29 mouse cellular contexts compared by ENCODE assay signal in the genomic region with DNA sequence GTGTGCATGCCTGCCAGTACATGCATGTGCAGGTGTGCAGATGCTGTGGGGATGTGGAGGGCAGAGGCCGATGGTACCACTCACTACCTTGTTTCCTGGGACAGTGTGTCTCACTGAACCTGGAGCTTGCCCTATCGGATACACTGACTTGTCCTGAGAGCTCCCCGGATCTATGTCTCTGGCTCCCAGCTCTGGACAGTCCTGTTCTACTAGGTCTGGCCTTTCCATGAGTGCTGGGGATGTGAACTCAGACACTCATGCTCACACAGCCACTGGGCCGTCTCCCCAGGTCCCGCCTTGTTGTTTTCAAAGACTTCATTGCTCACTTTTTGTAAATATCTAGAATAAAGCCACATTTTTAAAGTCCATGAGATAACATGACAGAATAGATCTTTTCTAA. TPM values are rescaled to one million over a fixed set of nuclear protein-coding genes. Genes with fewer than 3 reads are reported as not detected.
DNase-seq lines count a peak whose midpoint lies in the region; ATAC-seq lines count a peak whose summit lies in the region.
"Had no signal": no experiment of that assay in that cellular context is flagged by ENCODE, and none has a peak within 500 bp of the region (broad histone marks: within the 10 kb centered on the region; RNA-seq: fewer than 3 reads in every experiment).

No protein-coding gene starts in this region.

- H3K36me3 ChIP-seq in midbrain, embryonic 16.5 days (ENCODE audit: control insufficient read depth, insufficient read depth, low read length), result peaks cover 15% of the 10 kb centered on the region
- peaks cover 24% of the 10 kb centered on the region for H3K36me3 ChIP-seq in midbrain, embryonic 15.5 days (replicated peaks)
- H3K36me3 ChIP-seq in embryonic facial prominence, embryonic 11.5 days (replicated peaks; ENCODE audit: control insufficient read depth, insufficient read depth, low read depth, low read length), result no peaks in the 10 kb centered on the region
- H3K36me3 ChIP-seq in limb, embryonic 10.5 days, result no peaks in the 10 kb centered on the region
- H3K36me3 ChIP-seq: embryonic facial prominence, embryonic 13.5 days; G1E; heart, embryonic 15.5 days; kidney, embryonic 15.5 days; limb, embryonic 13.5 days; liver, embryonic 12.5 days had no signal

- H3K4me2 ChIP-seq in midbrain, embryonic 16.5 days (ENCODE audit: low read length), result no peak overlapping the region
- H3K4me2 ChIP-seq in midbrain, embryonic 15.5 days, result no peak overlapping the region
- no peak overlapping the region for H3K4me2 ChIP-seq in embryonic facial prominence, embryonic 11.5 days (ENCODE audit: low read depth, low read length)
- H3K4me2 ChIP-seq: embryonic facial prominence, embryonic 13.5 days; heart, embryonic 15.5 days; kidney, embryonic 15.5 days; limb, embryonic 13.5 days; liver, embryonic 12.5 days; midbrain, embryonic 12.5 days; neural tube, embryonic 12.5 days had no signal

- H3K27ac ChIP-seq in midbrain, embryonic 16.5 days (ENCODE audit: low read length), result no peak overlapping the region
- no peak overlapping the region for H3K27ac ChIP-seq in midbrain, embryonic 15.5 days
- no peak overlapping the region for H3K27ac ChIP-seq in embryonic facial prominence, embryonic 11.5 days (replicated peaks; ENCODE audit: low read depth, low read length)
- H3K27ac ChIP-seq in limb, embryonic 10.5 days, result no peak overlapping the region
- H3K27ac ChIP-seq: embryonic facial prominence, embryonic 13.5 days; heart, embryonic 15.5 days; kidney, embryonic 15.5 days; limb, embryonic 13.5 days; liver, embryonic 12.5 days; midbrain, embryonic 12.5 days; neural tube, embryonic 12.5 days had no signal

- no peak overlapping the region for H3K9ac ChIP-seq in midbrain, embryonic 16.5 days (ENCODE audit: low read depth, low read length)
- H3K9ac ChIP-seq in midbrain, embryonic 15.5 days, result no peak overlapping the region
- no peak overlapping the region for H3K9ac ChIP-seq in embryonic facial prominence, embryonic 11.5 days (replicated peaks; ENCODE audit: low read length)
- H3K9ac ChIP-seq: embryonic facial prominence, embryonic 13.5 days; heart, embryonic 15.5 days; kidney, embryonic 15.5 days; limb, embryonic 13.5 days; liver, embryonic 12.5 days; midbrain, embryonic 12.5 days; neural tube, embryonic 12.5 days had no signal

- peak; percentile 43 for DNase-seq in heart, adult 11 months
- DNase-seq in heart, postnatal 4 days, result no peak
- DNase-seq in embryonic facial prominence, embryonic 11.5 days (ENCODE audit: low spot score), result no peak
- DNase-seq in limb, embryonic 10.5 days (ENCODE audit: low spot score), result peak; percentile 29

- H3K27me3 ChIP-seq in midbrain, embryonic 16.5 days (ENCODE audit: control insufficient read depth, insufficient read depth, low read depth, low read length), result no peaks in the 10 kb centered on the region
- H3K27me3 ChIP-seq in midbrain, embryonic 15.5 days (replicated peaks), result no peaks in the 10 kb centered on the region
- H3K27me3 ChIP-seq in embryonic facial prominence, embryonic 11.5 days (ENCODE audit: control insufficient read depth, insufficient read depth, low read length), result no peaks in the 10 kb centered on the region
- H3K27me3 ChIP-seq in limb, embryonic 10.5 days (ENCODE audit: low read depth, poor library complexity, severe bottlenecking), result no peaks in the 10 kb centered on the region
- H3K27me3 ChIP-seq: CH12.LX; embryonic facial prominence, embryonic 13.5 days; heart, embryonic 15.5 days; kidney, embryonic 15.5 days; limb, embryonic 13.5 days; neural tube, embryonic 12.5 days had no signal

- no peaks in the 10 kb centered on the region for H3K9me3 ChIP-seq in midbrain, embryonic 16.5 days (replicated peaks; ENCODE audit: control insufficient read depth, low read length, poor library complexity, severe bottlenecking)
- no peaks in the 10 kb centered on the region for H3K9me3 ChIP-seq in midbrain, embryonic 15.5 days
- no peaks in the 10 kb centered on the region for H3K9me3 ChIP-seq in embryonic facial prominence, embryonic 11.5 days (replicated peaks; ENCODE audit: control insufficient read depth, low read length)
- no peaks in the 10 kb centered on the region for H3K9me3 ChIP-seq in limb, embryonic 10.5 days (replicated peaks)
- H3K9me3 ChIP-seq: embryonic facial prominence, embryonic 13.5 days; G1E; heart, embryonic 15.5 days; kidney, embryonic 15.5 days; limb, embryonic 13.5 days; liver, embryonic 12.5 days; midbrain, embryonic 12.5 days; neural tube, embryonic 12.5 days had no signal

- no peaks in the 10 kb centered on the region for H3K4me1 ChIP-seq in midbrain, embryonic 16.5 days (ENCODE audit: control insufficient read depth, insufficient read depth, low read length)
- H3K4me1 ChIP-seq in midbrain, embryonic 15.5 days, result no peaks in the 10 kb centered on the region
- no peaks in the 10 kb centered on the region for H3K4me1 ChIP-seq in embryonic facial prominence, embryonic 11.5 days (ENCODE audit: control insufficient read depth, insufficient read depth, low read length)
- peaks cover 10% of the 10 kb centered on the region for H3K4me1 ChIP-seq in limb, embryonic 10.5 days

- no peak overlapping the region for H3K4me3 ChIP-seq in midbrain, embryonic 16.5 days (ENCODE audit: low read depth, low read length)
- no peak overlapping the region for H3K4me3 ChIP-seq in midbrain, embryonic 15.5 days
- no peak overlapping the region for H3K4me3 ChIP-seq in embryonic facial prominence, embryonic 11.5 days (ENCODE audit: low read depth, low read length)
- no peak overlapping the region for H3K4me3 ChIP-seq in limb, embryonic 10.5 days
- H3K4me3 ChIP-seq: embryonic facial prominence, embryonic 13.5 days; erythroblast, embryonic 14.5 days; heart, embryonic 15.5 days; kidney, embryonic 15.5 days; limb, embryonic 13.5 days; liver, embryonic 12.5 days; midbrain, embryonic 12.5 days; neural tube, embryonic 12.5 days had no signal

- ATAC-seq in midbrain, embryonic 16.5 days, result peak; percentile 44; the same call in 1 of the 2 replicates
- no peak for ATAC-seq in midbrain, embryonic 15.5 days (replicated peaks)
- ATAC-seq in embryonic facial prominence, embryonic 11.5 days (replicated peaks; ENCODE audit: insufficient number of reproducible peaks, low FRiP score, low TSS enrichment, low read depth), result peak; percentile 31; the same call in 1 of the 2 replicates
- no peak for ATAC-seq in CD4-positive, CD25-positive, alpha-beta regulatory T cell, adult 4 months

- 90% methylated on average over 5 of the region's 5 CpGs for WGBS in midbrain, embryonic 16.5 days
- WGBS in midbrain, embryonic 15.5 days, result 93% methylated on average over 5 of the region's 5 CpGs
- WGBS in embryonic facial prominence, embryonic 11.5 days, result 76% methylated on average over 5 of the region's 5 CpGs
- 91% methylated on average over 5 of the region's 5 CpGs for WGBS in limb, embryonic 10.5 days

RNA-seq across cellular contexts. Expression of a gene that starts 17.3 kb away (rescaled TPM):
- under 1 TPM; 0.05 to 0.07 TPM for total RNA-seq in heart, postnatal 4 days (2021)
- polyA plus RNA-seq in midbrain, embryonic 16.5 days (2015; fragmentation: Nextera tagmentation; extraction: Ambion mirVana), result 31.0 and 32.4 TPM in 2 replicates
- 27.9 and 30.0 TPM in 2 replicates for polyA plus RNA-seq in midbrain, embryonic 15.5 days (2015; fragmentation: Nextera tagmentation; extraction: Ambion mirVana)
- polyA plus RNA-seq in embryonic facial prominence, embryonic 11.5 days (2014; fragmentation: Nextera tagmentation; extraction: Ambion mirVana), result 6.6 and 6.7 TPM in 2 replicates
- 4.9 and 6.0 TPM in 2 replicates for polyA plus RNA-seq in limb, embryonic 10.5 days (2016; fragmentation: Nextera tagmentation; extraction: Ambion mirVana)
- polyA plus RNA-seq in CD4-positive, CD25-positive, alpha-beta regulatory T cell, adult 4 months (2017; shearing (Covaris generic)), result under 1 TPM; 0.05 to 0.11 TPM
- total RNA-seq: gastrocnemius, postnatal 25 days; hematopoietic stem cell, adult 5-6 weeks had no signal
- polyA plus RNA-seq: erythroblast, embryonic 14.5 days had no signal

RNA-seq across cellular contexts. Expression of a gene that starts 17.4 kb away (rescaled TPM):
- total RNA-seq in heart, postnatal 4 days (2021), result 1 to 10 TPM; 8.9 to 9.3 TPM
- 14.4 and 15.0 TPM in 2 replicates for polyA plus RNA-seq in midbrain, embryonic 16.5 days (2015; fragmentation: Nextera tagmentation; extraction: Ambion mirVana)
- 14.8 and 16.0 TPM in 2 replicates for polyA plus RNA-seq in midbrain, embryonic 15.5 days (2015; fragmentation: Nextera tagmentation; extraction: Ambion mirVana)
- polyA plus RNA-seq in embryonic facial prominence, embryonic 11.5 days (2014; fragmentation: Nextera tagmentation; extraction: Ambion mirVana), result 26.3 and 28.5 TPM in 2 replicates
- 21.2 and 22.3 TPM in 2 replicates for polyA plus RNA-seq in limb, embryonic 10.5 days (2016; fragmentation: Nextera tagmentation; extraction: Ambion mirVana)
- polyA plus RNA-seq in CD4-positive, CD25-positive, alpha-beta regulatory T cell, adult 4 months (2017; shearing (Covaris generic)), result 10 to 100 TPM; 24.2 to 27.3 TPM

RNA-seq across cellular contexts. Expression of a gene that starts 23.0 kb away (rescaled TPM):
- total RNA-seq in heart, postnatal 4 days (2021), result not detected
- not detected in 2 replicates for polyA plus RNA-seq in midbrain, embryonic 16.5 days (2015; fragmentation: Nextera tagmentation; extraction: Ambion mirVana)
- not detected in 2 replicates for polyA plus RNA-seq in midbrain, embryonic 15.5 days (2015; fragmentation: Nextera tagmentation; extraction: Ambion mirVana)
- polyA plus RNA-seq in embryonic facial prominence, embryonic 11.5 days (2014; fragmentation: Nextera tagmentation; extraction: Ambion mirVana), result not detected in 2 replicates
- polyA plus RNA-seq in limb, embryonic 10.5 days (2016; fragmentation: Nextera tagmentation; extraction: Ambion mirVana), result not detected in 2 replicates
- not detected for polyA plus RNA-seq in CD4-positive, CD25-positive, alpha-beta regulatory T cell, adult 4 months (2017; shearing (Covaris generic))
- total RNA-seq: adrenal gland, adult 2 months; adrenal gland, postnatal 4 days; CH12.LX; G1E; gastrocnemius, postnatal 25 days; heart, adult 8-10 months; hematopoietic stem cell, adult 5-6 weeks; layer of hippocampus, adult 8-10 months; layer of hippocampus, postnatal 36 days; left cerebral cortex, postnatal 10 days; megakaryocyte, adult 5-6 weeks had no signal
- polyA plus RNA-seq: adrenal gland, adult 2 months; cortical plate, adult 2 months; embryonic facial prominence, embryonic 13.5 days; erythroblast, embryonic 14.5 days; G1E; heart, embryonic 15.5 days; kidney, embryonic 15.5 days; limb, embryonic 13.5 days; liver, embryonic 12.5 days; midbrain, embryonic 12.5 days; neural tube, embryonic 12.5 days; spleen, adult 2 months; thymus, adult 2 months had no signal

RNA-seq across cellular contexts. Expression of a gene that starts 29.1 kb away (rescaled TPM):
- under 1 TPM; 0.14 to 0.32 TPM for total RNA-seq in heart, postnatal 4 days (2021)
- polyA plus RNA-seq in midbrain, embryonic 16.5 days (2015; fragmentation: Nextera tagmentation; extraction: Ambion mirVana), result 1.2 and 1.3 TPM in 2 replicates
- 1.2 TPM in 2 replicates for polyA plus RNA-seq in midbrain, embryonic 15.5 days (2015; fragmentation: Nextera tagmentation; extraction: Ambion mirVana)
- 0.49 and 0.74 TPM in 2 replicates for polyA plus RNA-seq in embryonic facial prominence, embryonic 11.5 days (2014; fragmentation: Nextera tagmentation; extraction: Ambion mirVana)
- 1.2 and 1.4 TPM in 2 replicates for polyA plus RNA-seq in limb, embryonic 10.5 days (2016; fragmentation: Nextera tagmentation; extraction: Ambion mirVana)
- not detected for polyA plus RNA-seq in CD4-positive, CD25-positive, alpha-beta regulatory T cell, adult 4 months (2017; shearing (Covaris generic))
- total RNA-seq: gastrocnemius, postnatal 25 days; heart, adult 8-10 months; hematopoietic stem cell, adult 5-6 weeks had no signal

RNA-seq across cellular contexts. Expression of a gene that starts 29.2 kb away (rescaled TPM):
- total RNA-seq in heart, postnatal 4 days (2021), result 1 to 10 TPM; 7.1 to 7.6 TPM
- 16.0 and 17.9 TPM in 2 replicates for polyA plus RNA-seq in midbrain, embryonic 16.5 days (2015; fragmentation: Nextera tagmentation; extraction: Ambion mirVana)
- 14.5 and 16.3 TPM in 2 replicates for polyA plus RNA-seq in midbrain, embryonic 15.5 days (2015; fragmentation: Nextera tagmentation; extraction: Ambion mirVana)
- 30.2 and 32.3 TPM in 2 replicates for polyA plus RNA-seq in embryonic facial prominence, embryonic 11.5 days (2014; fragmentation: Nextera tagmentation; extraction: Ambion mirVana)
- 19.5 and 22.4 TPM in 2 replicates for polyA plus RNA-seq in limb, embryonic 10.5 days (2016; fragmentation: Nextera tagmentation; extraction: Ambion mirVana)
- polyA plus RNA-seq in CD4-positive, CD25-positive, alpha-beta regulatory T cell, adult 4 months (2017; shearing (Covaris generic)), result 1 to 10 TPM; 4.4 to 7.4 TPM

Comparison
In these comparisons a context has a peak if more than half of its experiments do, and no peak if none do; other contexts are left out.
1. DNase-seq: peak in heart, adult 11 months (single experiment) and limb, embryonic 10.5 days (single experiment); none in heart, postnatal 4 days (single experiment) and embryonic facial prominence, embryonic 11.5 days (single experiment).
2. ATAC-seq: peak in midbrain, embryonic 16.5 days (single experiment) and embryonic facial prominence, embryonic 11.5 days (single experiment); none in midbrain, embryonic 15.5 days (single experiment) and CD4-positive, CD25-positive, alpha-beta regulatory T cell, adult 4 months (single experiment).